Mouse (Mus musculus) liver, adult 2 months (tissue): ENCODE measurements around the gene Ttll5. TPM values are rescaled to one million over a fixed set of nuclear protein-coding genes. Genes with fewer than 3 reads are reported as not detected.
A peak's percentile ranks its signal among the peaks of the same experiment; 100 is the strongest.

Experiments used
- DNase-seq: peaks from one replicate; pipeline ENCODE4 v3.0.0-alpha.2; 2011; ENCODE audit warnings: low read depth, low spot score; ENCODE audit errors: extremely low read depth
- H3K27ac ChIP-seq: fragments of 200-500 bp; replicated peaks from 2 replicates; pipeline ENCODE4 v1.5.1; 2012; ENCODE audit warnings: low read depth, mild to moderate bottlenecking, control low read depth, inconsistent platforms, low read length; ENCODE audit not compliant: insufficient read depth
- H3K27me3 ChIP-seq: fragments of 200-500 bp; 2 replicates; pipeline ENCODE4 v1.6.1; 2012; ENCODE audit warnings: mild to moderate bottlenecking, moderate library complexity, low read length, inconsistent platforms; ENCODE audit not compliant: control insufficient read depth, insufficient read depth
- H3K36me3 ChIP-seq: fragments of 200-500 bp; 2 replicates; pipeline ENCODE4 v1.6.1; 2012; ENCODE audit warnings: low read length, inconsistent platforms; ENCODE audit not compliant: control insufficient read depth, insufficient read depth
- H3K4me1 ChIP-seq: fragments of 200-500 bp; 2 replicates; pipeline ENCODE4 v1.6.1; 2011; ENCODE audit warnings: low read length; ENCODE audit not compliant: control insufficient read depth, insufficient read depth
- H3K4me3 ChIP-seq: fragments of 200-500 bp; 2 replicates; pipeline ENCODE4 v1.5.1; 2011; ENCODE audit warnings: low read depth, mild to moderate bottlenecking, control low read depth, low read length, moderate library complexity; ENCODE audit not compliant: insufficient read depth
- H3K79me2 ChIP-seq: fragments of 200-500 bp; 2 replicates; pipeline ENCODE4 v1.6.1; 2012; ENCODE audit warnings: inconsistent platforms, mild to moderate bottlenecking, low read length, moderate library complexity; ENCODE audit not compliant: control insufficient read depth, insufficient read depth
- H3K9ac ChIP-seq: fragments of 200-500 bp; 2 replicates; pipeline ENCODE4 v1.6.1; 2012; ENCODE audit warnings: low read depth, mild to moderate bottlenecking, control low read depth, inconsistent platforms, low read length
- CTCF ChIP-seq: fragments of 200-500 bp; IDR thresholded peaks from 2 replicates; pipeline ENCODE4 v1.5.1; 2011; ENCODE audit warnings: low read depth, low read length, control low read depth
- POLR2A ChIP-seq: fragments of 200-500 bp; IDR thresholded peaks from 2 replicates; pipeline ENCODE4 v1.6.1; 2011; ENCODE audit warnings: low read length, control low read depth; ENCODE audit not compliant: insufficient read depth; ENCODE audit errors: extremely low read depth
- WGBS: fragments of 180-500 bp; shearing (Covaris S2); methylation state at CpG from one replicate; pipeline ENCODE4 v1.1.7; 2018; 5-methylcytosine and 5-hydroxymethylcytosine counted together
- polyA plus RNA-seq: library from polyadenylated mRNA; depleted of rRNA; stranded (reverse); fragments of >200 nt; gene quantifications from 2 replicates; pipeline ENCODE4 v1.2.3, GENCODE M21; 2012
- total RNA-seq: library from RNA; depleted of rRNA; stranded (reverse); fragments of >200 nt; gene quantifications from 2 replicates; pipeline ENCODE4 v1.2.3, GENCODE M21; 2014

Gene Ttll5
- total and polyA plus RNA-seq, 2 experiments = 7.6 to 13.1 TPM

- no peak for TF ChIP-seq POLR2A
- TF ChIP-seq CTCF = no peak
- no peak overlapping the region for H3K4me3 ChIP-seq
- no peak overlapping the region for H3K27ac ChIP-seq
- WGBS = 18% methylated on average over 8 of the region's 8 CpGs
- no peaks in the 10 kb centered on the region for H3K79me2 ChIP-seq
- H3K4me1 ChIP-seq = no peaks in the 10 kb centered on the region; the same call in 1 of the 2 replicates
- no peak overlapping the region for H3K9ac ChIP-seq
- H3K36me3 ChIP-seq = no peaks in the 10 kb centered on the region
- peak; percentile 26 for DNase-seq
- no peaks in the 10 kb centered on the region for H3K27me3 ChIP-seq
These were observed 279.4 kb downstream of the Ttll5 start for GRCm38 (mm10) chr12:86103852-86104251.

GRCm38 (mm10) chr12:86104297-86104696 lies 279.8 kb downstream of the Ttll5 start:
- no peak overlapping the region for H3K27ac ChIP-seq
- no peak overlapping the region for H3K9ac ChIP-seq
- DNase-seq = no peak
- no peaks in the 10 kb centered on the region for H3K79me2 ChIP-seq
- H3K27me3 ChIP-seq = no peaks in the 10 kb centered on the region
- 85% methylated on average over 11 of the region's 11 CpGs for WGBS
- H3K4me1 ChIP-seq = no peaks in the 10 kb centered on the region; the same call in 1 of the 2 replicates
- no peak overlapping the region for H3K4me3 ChIP-seq
- no peaks in the 10 kb centered on the region for H3K36me3 ChIP-seq
- TF ChIP-seq POLR2A = no peak

DNA sequence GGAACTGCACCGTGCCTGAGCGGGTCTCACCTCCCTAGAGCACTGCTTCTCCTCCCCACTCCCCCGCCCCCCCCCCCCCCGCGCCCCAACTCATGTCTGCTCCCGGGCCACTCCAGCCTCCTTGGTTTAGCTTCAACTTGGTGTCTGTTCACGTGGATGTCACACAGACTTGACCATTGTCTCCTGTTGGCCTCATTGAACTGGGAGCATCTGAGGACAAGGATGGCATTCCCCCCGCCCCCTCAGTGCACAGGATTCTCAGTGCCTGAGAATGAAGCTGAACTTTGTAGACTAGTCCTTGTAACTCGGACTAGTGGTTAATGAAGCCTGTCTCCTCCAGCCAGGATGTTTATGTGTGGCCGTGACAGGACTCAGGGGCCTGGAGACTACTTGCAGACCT lies 281.1 kb downstream of the Ttll5 start:
- Histone ChIP-seq H3K27ac (no peak overlapping the region), H3K36me3 (no peaks in the 10 kb centered on the region), H3K4me3 (no peak overlapping the region), H3K79me2 (no peaks in the 10 kb centered on the region), H3K9ac (no peak overlapping the region), H3K4me1 (no peaks in the 10 kb centered on the region; the same call in 1 of the 2 replicates), H3K27me3 (no peaks in the 10 kb centered on the region)
- 85% methylated on average over 8 of the region's 10 CpGs for WGBS
- DNase-seq = no peak
- TF ChIP-seq POLR2A (no peak), CTCF (no peak)

GRCm38 (mm10) chr12:86106086-86106485 lies 281.6 kb downstream of the Ttll5 start:
- no peak for DNase-seq
- H3K79me2 ChIP-seq = no peaks in the 10 kb centered on the region
- H3K4me1 ChIP-seq = no peaks in the 10 kb centered on the region; the same call in 1 of the 2 replicates
- H3K9ac ChIP-seq = no peak overlapping the region
- no peaks in the 10 kb centered on the region for H3K36me3 ChIP-seq
- no peak overlapping the region for H3K27ac ChIP-seq
- H3K4me3 ChIP-seq = no peak overlapping the region
- H3K27me3 ChIP-seq = no peaks in the 10 kb centered on the region
- WGBS = 97% methylated on average over 9 of the region's 9 CpGs
- TF ChIP-seq CTCF (no peak), POLR2A (no peak)

DNA sequence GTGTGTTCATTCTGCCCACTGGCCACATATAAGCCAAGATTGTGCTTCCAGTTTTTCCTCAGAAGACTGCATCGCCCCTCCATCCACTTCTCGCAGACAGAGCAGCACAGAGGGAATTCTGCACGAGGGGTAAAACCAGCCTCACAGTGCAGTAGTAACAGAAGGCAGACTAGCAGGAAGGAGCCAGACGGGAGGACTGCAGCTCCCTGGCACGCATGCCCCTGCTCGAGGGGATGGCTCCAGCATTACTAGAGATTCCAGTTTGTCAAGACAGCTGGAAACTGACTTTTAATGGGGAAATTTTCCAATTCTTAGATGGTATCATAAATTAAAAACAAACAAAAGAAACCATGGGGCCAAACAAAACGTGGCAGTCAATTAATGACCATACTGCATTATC lies 283.2 kb downstream of the Ttll5 start:
- Histone ChIP-seq H3K27me3 (no peaks in the 10 kb centered on the region), H3K9ac (no peak overlapping the region), H3K36me3 (no peaks in the 10 kb centered on the region), H3K27ac (no peak overlapping the region), H3K4me3 (no peak overlapping the region), H3K79me2 (no peaks in the 10 kb centered on the region), H3K4me1 (no peaks in the 10 kb centered on the region; the same call in 1 of the 2 replicates)
- TF ChIP-seq CTCF (no peak), POLR2A (no peak)
- no peak for DNase-seq
- 86% methylated on average over 7 of the region's 7 CpGs for WGBS

DNA sequence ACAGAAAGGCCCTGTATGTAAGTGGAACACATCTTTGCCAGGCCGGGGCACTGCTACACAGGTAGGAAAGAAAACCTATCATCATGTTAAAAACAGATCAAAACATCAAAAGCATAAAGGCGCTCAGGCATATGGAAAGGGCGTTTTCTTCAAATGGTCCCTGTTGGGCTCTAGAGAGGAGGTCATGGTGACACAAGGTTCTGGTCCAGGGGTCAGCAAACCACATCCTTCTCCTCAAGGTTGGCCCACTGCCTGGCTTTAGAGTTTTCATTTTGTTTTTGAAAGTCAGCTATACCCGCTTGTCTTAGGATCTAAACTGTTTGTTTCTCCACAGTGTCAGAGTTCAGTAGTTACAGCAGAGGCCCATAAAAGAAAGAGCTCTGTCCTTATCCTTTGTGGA lies 285.1 kb downstream of the Ttll5 start:
- Histone ChIP-seq H3K27ac (no peak overlapping the region), H3K4me3 (no peak overlapping the region), H3K36me3 (no peaks in the 10 kb centered on the region), H3K4me1 (no peaks in the 10 kb centered on the region), H3K9ac (no peak overlapping the region), H3K79me2 (no peaks in the 10 kb centered on the region), H3K27me3 (no peaks in the 10 kb centered on the region)
- DNase-seq = no peak
- WGBS = 84% methylated on average over 4 of the region's 4 CpGs
- no peak for TF ChIP-seq POLR2A
- TF ChIP-seq CTCF = no peak
